Mouse (Mus musculus) midbrain, embryonic 14.5 days (tissue): ENCODE measurements around the gene Khdc3. TPM values are rescaled to one million over a fixed set of nuclear protein-coding genes. Genes with fewer than 3 reads are reported as not detected.

Experiments used
- ATAC-seq: fragments of 200-750 bp; cut with Nextera tagmentation; 2 replicates; pipeline ENCODE4 v1.8.0; 2017; ENCODE audit warnings: moderate number of reproducible peaks, moderate library complexity; ENCODE audit not compliant: low FRiP score, low TSS enrichment
- DNase-seq: peaks from one replicate; pipeline ENCODE4 v3.0.0-alpha.2; 2015
- H3K27ac ChIP-seq: fragments of 300-500 bp; sonication (generic); replicated peaks from 2 replicates; pipeline ENCODE4 v1.5.1; 2014; ENCODE audit warnings: mild to moderate bottlenecking, low read depth, low read length, moderate library complexity
- H3K27me3 ChIP-seq: fragments of 300-500 bp; sonication (generic); 2 replicates; pipeline ENCODE4 v1.6.1; 2014; ENCODE audit warnings: low read length, control low read depth, mixed read lengths; ENCODE audit not compliant: control insufficient read depth, insufficient read depth
- H3K36me3 ChIP-seq: fragments of 300-500 bp; sonication (generic); 2 replicates; pipeline ENCODE4 v1.6.1; 2014; ENCODE audit warnings: low read length, control low read depth; ENCODE audit not compliant: control insufficient read depth, insufficient read depth
- H3K4me1 ChIP-seq: fragments of 300-500 bp; sonication (generic); 2 replicates; pipeline ENCODE4 v1.6.1; 2014; ENCODE audit warnings: mild to moderate bottlenecking, antibody characterized with exemption, low read length, control low read depth; ENCODE audit not compliant: control insufficient read depth, insufficient read depth
- H3K4me2 ChIP-seq: fragments of 300-500 bp; sonication (generic); 2 replicates; pipeline ENCODE4 v1.6.1; 2014; ENCODE audit warnings: mild to moderate bottlenecking, low read length, moderate library complexity
- H3K4me3 ChIP-seq: fragments of 300-500 bp; sonication (generic); replicated peaks from 2 replicates; pipeline ENCODE4 v1.5.1; 2014; ENCODE audit warnings: low read depth, low read length
- H3K9ac ChIP-seq: fragments of 300-500 bp; sonication (generic); replicated peaks from 2 replicates; pipeline ENCODE4 v1.6.1; 2014; ENCODE audit warnings: mild to moderate bottlenecking, low read length, moderate library complexity
- H3K9me3 ChIP-seq: fragments of 300-500 bp; sonication (generic); 2 replicates; pipeline ENCODE4 v1.6.1; 2016; ENCODE audit warnings: low read length, control low read depth, mixed read lengths; ENCODE audit not compliant: control insufficient read depth
- WGBS: fragments of 180-500 bp; shearing (Covaris S2); extraction: QIAGEN DNeasy Blood & Tissue Kit; methylation state at CpG from one replicate; pipeline ENCODE4 v1.1.7; 2014; 5-methylcytosine and 5-hydroxymethylcytosine counted together
- polyA plus RNA-seq: library from polyadenylated mRNA; unstranded; fragments of >200 nt; fragmentation: Nextera tagmentation; extraction: Ambion mirVana; gene quantifications from 2 replicates; pipeline ENCODE4 v1.2.1, GENCODE M21; 2014

Gene Khdc3
- polyA plus RNA-seq, result 0.23 and 0.24 TPM in 2 replicates

GRCm38 (mm10) chr9:73101536-73101935 is at the start of gene Khdc3:
Gene Khdc3, plus strand, starts transcription at chr9:73101836.
- DNase-seq, result no peak
- H3K4me2 ChIP-seq, result no peak within 1 kb of the TSS
- no peak for ATAC-seq
- no peak within 1 kb of the TSS for H3K9ac ChIP-seq
- no peak within 1 kb of the TSS for H3K4me3 ChIP-seq
- H3K27ac ChIP-seq, result no peak within 1 kb of the TSS
- peaks cover 5% of the 10 kb centered on the region; the same call in 1 of the 2 replicates for H3K4me1 ChIP-seq
- no peaks in the 10 kb centered on the region for H3K36me3 ChIP-seq
- peaks cover 12% of the 10 kb centered on the region; the same call in 1 of the 2 replicates for H3K27me3 ChIP-seq
- WGBS, result 86% methylated on average over 5 of the region's 5 CpGs
- no peaks in the 10 kb centered on the region for H3K9me3 ChIP-seq

- Histone ChIP-seq H3K36me3 (no peaks in the 10 kb centered on the region), H3K4me2 (no peak overlapping the region), H3K9ac (no peak overlapping the region), H3K4me1 (no peaks in the 10 kb centered on the region; the same call in 1 of the 2 replicates), H3K4me3 (no peak overlapping the region), H3K27me3 (no peaks in the 10 kb centered on the region), H3K9me3 (no peaks in the 10 kb centered on the region), H3K27ac (no peak overlapping the region)
- WGBS, result 77% methylated on average over 10 of the region's 10 CpGs
- no peak for ATAC-seq
- DNase-seq, result no peak
Measured at GRCm38 (mm10) chr9:73055441-73055911, 46.2 kb upstream of the Khdc3 start.

DNA sequence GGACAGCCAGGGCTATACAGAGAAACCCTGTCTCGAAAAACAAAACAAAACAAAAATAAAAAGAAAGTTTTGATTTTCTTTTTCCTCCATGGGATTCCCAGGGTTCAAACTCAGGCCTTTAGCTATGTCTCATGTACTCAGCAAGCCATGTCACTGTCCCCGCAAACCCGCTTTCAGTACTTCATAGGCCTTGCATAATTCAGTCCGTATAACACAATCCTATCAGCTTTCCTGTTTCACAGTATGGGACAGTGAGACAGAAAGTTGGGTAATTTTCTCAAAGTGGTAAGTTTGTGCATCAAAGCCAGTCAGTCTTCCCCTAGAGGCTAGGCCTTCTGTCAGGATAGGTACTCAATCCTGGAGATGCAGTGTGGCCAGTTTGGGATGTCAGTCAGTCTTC is 42.4 kb upstream of the Khdc3 start:
- 86% methylated on average over 4 of the region's 4 CpGs for WGBS
- DNase-seq (no peak), ATAC-seq (no peak)
- Histone ChIP-seq H3K27me3 (no peaks in the 10 kb centered on the region), H3K9ac (no peak overlapping the region), H3K4me2 (no peak overlapping the region), H3K36me3 (no peaks in the 10 kb centered on the region), H3K4me1 (no peaks in the 10 kb centered on the region), H3K9me3 (no peaks in the 10 kb centered on the region), H3K27ac (no peak overlapping the region), H3K4me3 (no peak overlapping the region)

DNA sequence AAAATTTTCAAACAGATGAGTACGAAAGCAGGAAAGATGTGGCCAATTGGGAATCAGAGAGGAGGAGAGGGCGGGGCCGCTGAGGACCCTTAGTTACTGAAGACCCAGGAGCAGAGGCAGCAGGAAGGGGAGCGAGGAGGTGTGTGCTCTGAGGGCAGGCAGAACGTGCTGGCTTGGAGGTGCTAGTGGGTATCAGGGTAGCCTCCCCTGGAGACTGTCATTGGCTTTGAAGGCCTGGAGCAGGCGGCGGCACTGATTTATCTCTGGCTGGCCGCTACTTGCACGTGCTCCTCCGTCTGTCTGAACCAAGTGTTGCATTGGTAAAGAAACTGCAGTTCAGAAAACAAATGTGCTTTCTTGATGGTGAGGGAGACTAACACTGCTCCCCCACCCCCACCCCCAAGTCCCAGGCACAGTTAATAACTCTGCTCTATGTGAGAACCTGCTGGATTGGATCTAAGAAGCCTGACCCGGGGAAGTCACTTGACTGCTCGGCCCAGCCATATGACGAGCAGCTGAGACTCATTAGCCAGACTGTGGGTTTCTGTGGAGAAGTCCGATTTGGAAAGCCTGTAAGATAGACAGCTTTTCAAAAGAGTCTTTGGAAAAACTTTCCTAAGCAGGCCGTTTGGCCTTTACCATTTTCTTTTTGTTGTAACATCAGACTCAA is 37.9 kb upstream of the Khdc3 start:
- no peaks in the 10 kb centered on the region for H3K27me3 ChIP-seq
- no peaks in the 10 kb centered on the region for H3K9me3 ChIP-seq
- no peaks in the 10 kb centered on the region for H3K36me3 ChIP-seq
- 39% methylated on average over 15 of the region's 15 CpGs for WGBS
- H3K27ac ChIP-seq, result no peak overlapping the region
- H3K4me2 ChIP-seq, result peak overlapping the region; percentile 30; the same call in 1 of the 2 replicates
- H3K4me1 ChIP-seq, result 0 out of 2 replicates have a peak, but pooled peaks cover 4% of the 10 kb centered on the region
- ATAC-seq (no peak), DNase-seq (peak; percentile 24)
- no peak overlapping the region for H3K9ac ChIP-seq
- no peak overlapping the region for H3K4me3 ChIP-seq

DNA sequence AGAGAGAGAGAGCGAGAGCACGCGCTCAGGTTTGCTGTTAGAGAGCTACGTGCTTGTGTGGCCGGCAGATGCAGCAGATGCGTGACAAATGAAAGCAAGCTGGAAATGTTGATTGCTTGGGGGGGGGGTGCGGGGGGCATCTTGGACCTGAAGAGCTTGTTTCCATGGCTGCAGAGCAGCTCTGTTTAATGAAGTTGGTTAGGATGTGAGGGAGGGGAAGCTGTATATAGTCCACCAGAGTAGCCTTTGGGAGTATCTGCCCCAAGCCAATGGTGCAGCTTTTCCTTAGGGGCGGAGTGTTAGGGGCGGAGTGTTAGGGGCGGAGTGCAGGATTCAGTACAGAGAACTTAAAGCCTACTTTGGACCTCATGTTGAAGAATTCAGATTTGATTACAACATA is 34.5 kb upstream of the Khdc3 start:
- 35% methylated on average over 10 of the region's 10 CpGs for WGBS
- ATAC-seq, result no peak
- H3K4me3 ChIP-seq, result no peak overlapping the region
- peak; percentile 42 for DNase-seq
- H3K9ac ChIP-seq, result no peak overlapping the region
- no peaks in the 10 kb centered on the region for H3K9me3 ChIP-seq
- H3K4me1 ChIP-seq, result 0 out of 2 replicates have a peak, but pooled peaks cover 4% of the 10 kb centered on the region
- H3K27me3 ChIP-seq, result no peaks in the 10 kb centered on the region
- no peaks in the 10 kb centered on the region for H3K36me3 ChIP-seq
- H3K27ac ChIP-seq, result no peak overlapping the region
- peak overlapping the region; percentile 16; the same call in 1 of the 2 replicates for H3K4me2 ChIP-seq

GRCm38 (mm10) chr9:73068230-73068679 is 33.4 kb upstream of the Khdc3 start:
- H3K9ac ChIP-seq, result no peak overlapping the region
- no peak overlapping the region for H3K4me2 ChIP-seq
- DNase-seq (no peak), ATAC-seq (no peak)
- H3K27me3 ChIP-seq, result no peaks in the 10 kb centered on the region
- H3K9me3 ChIP-seq, result no peaks in the 10 kb centered on the region
- no peak overlapping the region for H3K27ac ChIP-seq
- no peak overlapping the region for H3K4me3 ChIP-seq
- H3K36me3 ChIP-seq, result no peaks in the 10 kb centered on the region
- H3K4me1 ChIP-seq, result 0 out of 2 replicates have a peak, but pooled peaks cover 4% of the 10 kb centered on the region
- 76% methylated on average over 6 of the region's 6 CpGs for WGBS

DNA sequence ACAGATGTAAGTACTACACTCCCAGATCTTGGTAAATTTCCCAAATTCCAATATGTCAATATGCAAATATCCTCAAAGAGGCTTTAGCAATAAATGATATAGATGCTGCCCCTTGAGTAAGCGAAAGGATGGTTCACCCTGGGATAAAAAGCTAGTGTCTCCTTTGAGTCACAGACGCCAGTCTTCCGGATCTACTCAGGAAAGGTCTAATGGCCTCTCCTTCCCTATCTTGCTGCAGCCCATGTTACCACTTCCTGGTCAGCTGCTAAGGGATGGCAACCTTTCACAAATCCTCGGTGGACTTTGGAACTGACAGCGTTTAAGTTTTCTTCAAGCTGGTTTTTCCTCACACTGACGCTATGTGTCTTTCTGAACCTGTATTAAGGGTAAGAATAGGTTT is 32.9 kb upstream of the Khdc3 start:
- Histone ChIP-seq H3K4me3 (no peak overlapping the region), H3K27ac (no peak overlapping the region), H3K27me3 (no peaks in the 10 kb centered on the region), H3K36me3 (no peaks in the 10 kb centered on the region), H3K4me2 (no peak overlapping the region), H3K9me3 (no peaks in the 10 kb centered on the region), H3K4me1 (0 out of 2 replicates have a peak, but pooled peaks cover 4% of the 10 kb centered on the region), H3K9ac (no peak overlapping the region)
- ATAC-seq, result no peak
- no peak for DNase-seq
- WGBS, result 93% methylated on average over 6 of the region's 6 CpGs

DNA sequence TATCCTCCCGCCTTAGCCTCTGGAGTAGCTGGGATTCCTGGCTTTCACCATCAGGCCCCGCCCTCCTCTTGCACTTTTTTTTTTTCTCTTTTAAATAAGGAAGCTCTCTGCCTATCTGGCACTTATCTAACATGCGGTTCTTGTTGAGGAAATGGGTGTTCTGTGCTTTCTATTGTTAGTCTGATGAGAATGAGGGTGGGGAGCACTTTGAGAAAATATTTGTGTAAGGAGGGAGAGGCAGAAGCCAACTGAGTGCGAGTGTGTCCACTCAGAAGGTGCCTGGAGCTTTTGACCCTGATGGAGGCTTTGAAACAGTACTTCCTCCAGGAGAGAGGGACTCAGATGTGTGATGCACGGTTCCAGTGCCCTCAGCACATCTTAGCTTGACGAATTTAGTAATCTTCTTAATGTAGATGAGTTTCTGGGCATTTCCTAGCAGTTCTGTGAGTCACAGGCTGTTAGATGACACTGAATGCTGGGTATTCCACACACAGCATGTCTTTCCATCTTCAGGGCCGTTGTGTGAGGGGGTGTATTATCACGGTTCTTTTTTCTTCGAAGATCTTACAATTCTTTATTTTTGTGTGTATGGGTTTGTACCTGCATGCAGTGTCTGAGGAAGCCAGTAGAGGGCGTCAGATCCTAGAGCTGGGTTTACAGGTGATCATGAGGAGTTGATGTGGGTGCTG is 30.5 kb upstream of the Khdc3 start:
- Histone ChIP-seq H3K36me3 (no peaks in the 10 kb centered on the region), H3K27ac (no peak overlapping the region), H3K9ac (no peak overlapping the region), H3K4me3 (no peak overlapping the region), H3K27me3 (no peaks in the 10 kb centered on the region), H3K4me2 (no peak overlapping the region), H3K9me3 (no peaks in the 10 kb centered on the region), H3K4me1 (0 out of 2 replicates have a peak, but pooled peaks cover 4% of the 10 kb centered on the region)
- WGBS, result 78% methylated on average over 10 of the region's 10 CpGs
- no peak for ATAC-seq
- DNase-seq, result no peak
